Mouse (Mus musculus): Measurements from ENCODE around the gene Rnf41.

Rnf41 gene

DNA sequence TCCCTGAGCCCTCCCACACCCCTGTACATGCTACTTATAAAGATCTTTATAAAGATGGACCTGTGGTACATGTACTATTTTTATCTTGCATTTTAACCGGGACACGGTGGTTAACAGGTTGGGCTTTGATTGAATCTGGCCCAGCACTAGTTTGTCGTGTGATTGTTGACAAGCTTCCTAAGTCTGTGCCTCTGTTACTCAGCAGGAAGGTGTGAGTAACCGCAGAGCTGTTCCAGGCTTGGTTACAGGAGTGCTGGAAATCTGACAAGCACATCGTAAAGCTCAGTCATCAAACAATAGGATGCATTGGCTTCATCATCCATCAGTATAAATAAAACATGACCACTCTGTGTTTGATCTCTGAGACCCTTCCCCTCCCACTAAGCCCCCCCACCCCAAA is 11.0 kb downstream of the Rnf41 start:
- in situ Hi-C loops (cut with MboI; ENCODE audit: unreplicated experiment in 2 of 2), result no loop called here

DNA sequence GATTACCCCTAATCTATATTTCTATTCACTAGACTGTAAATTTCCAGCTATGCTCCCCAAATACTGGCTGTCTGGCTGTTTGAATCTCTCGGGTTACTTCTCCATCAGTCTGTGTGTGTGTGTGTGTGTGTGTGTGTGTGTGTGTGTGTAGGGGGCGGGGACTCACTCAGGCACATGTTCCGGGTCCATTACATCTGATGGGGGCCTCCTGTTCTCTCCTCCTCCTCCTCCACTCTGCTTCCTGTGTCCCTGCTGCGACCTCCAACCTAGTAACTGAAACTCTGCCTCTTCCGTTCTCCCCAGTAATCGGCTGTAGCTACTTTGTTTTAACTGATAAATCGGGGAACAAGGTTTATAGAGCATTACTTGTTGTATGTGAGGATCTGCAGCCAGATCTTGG is 13.1 kb downstream of the Rnf41 start:
- in situ Hi-C loops (cut with MboI; ENCODE audit: unreplicated experiment in 2 of 2), result no loop called here

DNA sequence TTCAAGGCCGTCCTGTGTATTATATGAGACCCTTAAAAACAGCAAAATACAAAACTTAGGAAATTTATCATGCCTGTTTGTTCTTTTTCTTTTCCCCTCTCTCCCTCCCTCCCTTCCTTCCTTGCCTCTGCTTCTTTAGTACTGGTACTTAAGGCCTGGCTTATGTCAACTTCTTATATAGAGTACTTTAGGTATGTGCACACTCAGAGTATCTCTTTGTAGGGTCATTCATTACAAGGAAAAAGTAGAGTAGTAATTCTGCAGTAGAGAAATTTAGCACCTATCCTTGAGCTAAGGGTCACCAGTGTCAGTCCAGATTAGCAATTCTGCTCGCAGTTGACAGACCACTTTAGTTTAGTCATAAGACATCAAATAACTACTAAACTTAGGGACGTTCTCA is 13.8 kb downstream of the Rnf41 start:
- in situ Hi-C loops (cut with MboI; ENCODE audit: unreplicated experiment in 2 of 2), result no loop called here

DNA sequence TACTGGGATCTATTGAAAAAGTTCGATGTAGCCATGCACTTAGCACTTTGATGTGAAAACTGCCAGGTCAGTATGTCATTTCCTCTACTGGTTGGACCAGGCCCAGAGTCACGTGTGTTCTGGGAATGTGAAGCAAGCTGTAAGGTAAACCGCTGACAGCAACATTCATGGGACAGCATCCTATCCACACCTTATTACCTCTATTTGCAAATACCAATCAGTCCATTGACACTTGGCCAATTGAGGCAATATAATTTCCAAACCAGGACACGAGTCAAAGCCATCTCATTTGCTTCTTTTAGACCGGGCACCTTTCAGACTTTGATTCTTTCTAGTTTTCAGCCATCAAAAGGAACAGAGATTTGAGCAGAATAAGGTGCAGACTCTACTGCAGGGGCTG is 17.6 kb downstream of the Rnf41 start:
- in situ Hi-C loops (cut with MboI; ENCODE audit: unreplicated experiment in 2 of 2), result no loop called here

DNA sequence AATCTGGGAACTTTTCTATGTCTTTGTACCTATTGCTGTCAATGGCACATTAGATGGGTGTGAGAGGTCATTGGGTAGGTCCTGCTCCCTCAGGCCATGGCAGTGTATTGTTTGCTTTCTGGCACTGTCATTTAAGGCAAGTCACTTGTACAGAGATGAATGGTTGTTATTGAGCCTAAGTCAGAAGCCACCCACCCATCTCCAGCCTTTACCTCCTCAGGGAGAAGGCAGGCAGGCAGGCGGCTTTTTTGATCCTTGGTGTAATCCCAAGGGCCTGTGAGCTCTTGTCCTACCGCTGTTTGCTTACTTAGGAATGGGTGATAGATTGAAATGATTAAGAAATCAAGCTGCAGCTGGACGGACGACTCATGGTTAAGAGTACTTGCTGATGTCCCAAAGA is 18.0 kb downstream of the Rnf41 start:
- in situ Hi-C loops (cut with MboI; ENCODE audit: unreplicated experiment in 2 of 2), result no loop called here

DNA sequence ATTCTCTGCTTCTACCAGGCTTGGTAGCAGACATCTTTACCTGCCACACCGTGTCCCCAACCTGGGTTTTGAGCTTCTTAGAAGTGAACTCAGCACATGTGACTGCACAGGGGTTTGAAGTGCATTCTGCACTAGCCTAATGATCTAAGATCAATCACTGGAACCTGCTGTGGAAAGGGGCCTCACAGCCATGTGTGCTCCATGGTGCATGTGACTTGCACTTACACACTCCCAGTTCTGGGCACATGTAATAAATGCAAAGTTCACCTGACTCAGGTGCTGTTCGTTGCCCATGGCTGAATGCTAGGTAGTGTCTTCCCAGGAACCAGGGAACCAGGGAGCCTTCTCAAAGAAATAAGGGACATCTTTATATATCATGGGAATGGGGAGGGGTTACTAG is 22.0 kb downstream of the Rnf41 start:
- in situ Hi-C loops (cut with MboI; ENCODE audit: unreplicated experiment in 2 of 2), result no loop called here

DNA sequence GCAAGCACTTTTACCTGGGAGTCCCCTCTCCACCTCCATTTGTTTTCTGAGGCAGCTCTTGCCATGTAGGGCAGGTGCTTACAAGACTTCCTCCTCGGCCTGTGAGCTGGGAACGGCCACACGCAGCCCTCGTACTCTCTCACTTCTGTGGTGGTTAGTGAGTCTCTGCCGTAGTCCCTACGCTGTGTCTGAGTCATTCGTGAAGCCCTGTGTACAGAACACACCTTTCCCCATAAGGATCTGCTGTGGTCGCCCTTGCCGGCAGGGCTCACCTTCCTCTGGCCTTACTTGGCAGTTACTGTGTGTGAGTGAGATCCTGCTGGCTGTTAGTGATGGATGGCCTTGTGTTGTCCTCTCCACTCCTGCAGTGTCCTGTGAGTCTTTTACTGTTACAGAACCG is 23.2 kb downstream of the Rnf41 start:
- in situ Hi-C loops (cut with MboI; ENCODE audit: unreplicated experiment in 2 of 2), result no loop called here

DNA sequence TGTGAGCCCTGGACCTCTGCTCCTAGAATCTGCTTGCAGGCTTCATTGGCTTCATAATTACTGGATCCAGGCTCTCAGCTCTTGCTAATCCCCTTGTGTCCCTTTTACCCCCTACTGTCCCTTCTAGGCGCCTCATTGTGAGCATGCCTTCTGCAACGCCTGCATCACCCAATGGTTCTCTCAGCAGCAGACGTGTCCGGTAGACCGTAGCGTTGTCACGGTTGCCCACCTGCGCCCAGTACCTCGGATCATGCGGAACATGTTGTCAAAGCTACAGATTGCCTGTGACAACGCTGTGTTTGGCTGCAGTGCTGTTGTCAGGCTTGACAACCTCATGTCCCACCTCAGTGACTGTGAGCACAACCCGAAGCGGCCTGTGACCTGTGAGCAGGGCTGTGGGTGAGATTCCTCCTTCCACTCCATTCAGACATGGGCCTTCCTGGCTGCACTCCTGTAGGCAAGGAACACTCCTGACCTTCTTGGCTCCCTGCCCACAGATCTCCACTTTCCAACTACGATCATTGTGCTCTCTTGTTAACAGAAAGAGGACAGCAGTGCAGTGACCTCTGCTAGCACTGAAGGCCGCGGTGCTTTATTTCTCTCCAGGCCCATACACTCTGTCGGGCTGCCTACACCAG is 23.8 kb downstream of the Rnf41 start:
- in situ Hi-C loops (cut with MboI; ENCODE audit: unreplicated experiment in 2 of 2), result no loop called here

DNA sequence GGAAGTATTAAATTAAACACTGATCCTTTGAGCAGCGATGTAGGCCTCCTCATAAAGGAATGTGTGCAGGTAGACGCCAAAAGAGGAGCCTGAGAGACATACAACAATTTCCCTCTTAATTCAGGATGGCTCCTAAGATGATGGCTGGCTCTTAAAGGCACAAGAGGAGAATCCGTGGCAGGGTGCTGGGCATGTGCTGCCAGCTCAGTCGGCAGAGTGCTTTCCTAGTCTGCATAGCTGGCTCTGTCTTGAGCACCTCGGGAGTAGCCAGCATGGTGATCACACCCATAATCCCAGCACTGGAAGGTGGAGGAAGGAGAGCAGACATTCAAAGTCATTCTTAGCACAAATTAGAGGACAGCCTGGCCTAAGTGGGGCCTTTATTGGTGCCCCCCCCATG is 24.4 kb downstream of the Rnf41 start:
- in situ Hi-C loops (cut with MboI; ENCODE audit: unreplicated experiment in 2 of 2), result no loop called here

DNA sequence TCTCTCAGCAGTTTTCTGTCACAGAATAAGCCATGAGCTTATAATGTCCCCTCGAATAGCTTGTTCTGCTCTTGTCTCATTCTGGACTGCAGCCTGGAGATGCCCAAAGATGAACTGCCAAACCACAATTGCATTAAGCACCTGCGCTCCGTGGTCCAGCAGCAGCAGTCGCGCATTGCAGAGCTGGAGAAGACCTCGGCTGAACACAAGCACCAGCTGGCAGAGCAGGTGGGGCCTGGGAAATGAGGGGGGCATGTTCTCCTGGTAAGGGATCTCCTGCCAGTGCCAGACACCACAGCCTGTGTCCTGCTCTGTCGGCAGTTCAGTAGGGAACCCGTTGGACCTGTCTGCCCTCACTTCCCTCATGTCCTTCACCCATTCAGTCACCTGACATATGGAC is 24.9 kb downstream of the Rnf41 start:
- in situ Hi-C loops (cut with MboI; ENCODE audit: unreplicated experiment in 2 of 2), result no loop called here

DNA sequence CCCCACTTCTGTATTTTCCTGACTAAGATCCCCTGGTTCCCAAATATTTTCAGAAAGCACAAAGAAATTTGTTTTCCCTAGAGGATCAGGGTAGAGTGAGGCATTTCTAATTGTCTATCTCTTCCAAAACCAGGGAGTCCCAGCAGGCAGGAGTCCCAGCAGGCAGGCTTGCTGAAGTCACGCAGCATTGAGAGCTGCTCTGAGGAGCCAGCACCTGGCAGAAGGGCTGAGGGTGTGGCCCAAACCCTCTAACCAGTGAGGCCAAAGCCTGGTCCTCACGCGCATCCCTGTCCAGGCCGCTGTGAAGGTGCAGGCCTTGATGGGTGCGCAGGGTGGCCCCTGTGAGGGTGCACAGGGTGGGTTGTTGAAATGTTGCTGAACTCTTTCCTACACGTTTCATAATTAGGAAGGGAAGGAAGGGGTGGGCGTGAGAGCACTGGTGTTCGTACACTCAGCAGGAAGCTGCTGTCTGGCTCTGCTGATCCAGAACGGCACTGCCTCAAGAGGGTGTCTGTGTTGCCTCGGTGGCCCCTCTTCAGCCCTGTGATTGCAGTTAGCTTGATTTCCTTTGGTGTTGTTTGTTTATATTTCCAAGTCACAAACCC is 27.3 kb downstream of the Rnf41 start:
- in situ Hi-C loops (cut with MboI; ENCODE audit: unreplicated experiment in 2 of 2), result no loop called here

DNA sequence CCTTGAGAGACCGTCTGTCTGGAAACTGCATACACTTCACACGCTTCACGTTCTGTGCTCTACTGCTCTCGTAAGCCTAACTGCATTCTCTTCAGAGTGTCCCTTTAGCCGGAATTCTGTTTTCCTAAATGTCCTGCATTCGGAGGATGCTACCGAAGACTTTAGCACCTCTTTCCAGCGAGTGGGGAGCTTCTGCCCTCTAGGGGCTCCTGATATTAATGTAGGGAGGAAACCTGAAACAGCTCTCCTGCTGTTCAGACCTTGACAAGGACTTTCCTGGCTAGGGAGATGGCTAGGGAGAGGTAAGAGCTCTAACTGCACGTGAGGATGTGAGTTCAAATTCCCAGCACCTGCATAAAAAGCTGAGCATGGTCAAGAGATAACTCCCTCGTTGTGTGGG is 28.9 kb downstream of the Rnf41 start:
- in situ Hi-C loops (cut with MboI; ENCODE audit: unreplicated experiment in 2 of 2), result loop anchor here (5.0 kb wide), 1 partner anchor 33 kb away; no protein-coding TSS in a partner anchor

DNA sequence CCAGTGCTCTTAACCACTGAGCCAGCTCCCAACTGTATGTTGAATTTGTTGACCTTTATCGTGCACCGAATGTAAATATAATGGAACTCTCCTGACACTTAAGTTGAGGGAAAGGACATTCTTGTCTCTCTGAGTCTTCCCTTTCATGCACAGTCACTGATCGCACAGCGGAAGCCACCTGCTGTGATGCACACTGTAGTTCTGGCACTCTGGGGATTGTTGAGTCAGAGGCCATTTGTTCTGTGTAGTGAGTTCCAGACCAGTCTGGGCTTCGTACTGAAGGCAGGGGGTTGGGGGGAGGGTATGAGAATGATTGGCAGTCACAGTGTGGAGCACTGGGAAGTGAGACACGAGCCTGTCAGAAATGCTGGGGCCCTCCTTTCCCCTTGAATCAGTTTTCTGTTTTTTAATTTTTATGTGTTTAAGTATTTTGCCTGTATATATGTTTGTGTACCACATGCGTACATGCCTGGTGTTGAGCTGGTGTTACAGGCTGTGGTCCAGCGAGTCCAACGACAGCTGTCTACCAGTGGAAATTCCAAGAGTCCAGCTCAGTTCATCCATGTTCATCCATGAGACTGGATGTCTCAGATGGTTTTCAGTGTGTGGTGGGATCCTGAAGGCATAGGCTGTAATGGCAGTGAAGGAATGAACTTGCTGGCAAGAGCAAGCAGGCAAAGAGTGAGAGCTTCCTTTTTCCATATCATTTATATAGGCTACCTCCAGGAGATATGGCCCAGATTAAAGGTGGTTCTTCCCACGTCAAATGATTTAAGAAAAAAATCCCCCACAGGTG is 30.1 kb downstream of the Rnf41 start:
- in situ Hi-C loops (cut with MboI; ENCODE audit: unreplicated experiment in 2 of 2), result loop anchor here (5.0 kb wide), 1 partner anchor 34 kb away; no protein-coding TSS in a partner anchor

DNA sequence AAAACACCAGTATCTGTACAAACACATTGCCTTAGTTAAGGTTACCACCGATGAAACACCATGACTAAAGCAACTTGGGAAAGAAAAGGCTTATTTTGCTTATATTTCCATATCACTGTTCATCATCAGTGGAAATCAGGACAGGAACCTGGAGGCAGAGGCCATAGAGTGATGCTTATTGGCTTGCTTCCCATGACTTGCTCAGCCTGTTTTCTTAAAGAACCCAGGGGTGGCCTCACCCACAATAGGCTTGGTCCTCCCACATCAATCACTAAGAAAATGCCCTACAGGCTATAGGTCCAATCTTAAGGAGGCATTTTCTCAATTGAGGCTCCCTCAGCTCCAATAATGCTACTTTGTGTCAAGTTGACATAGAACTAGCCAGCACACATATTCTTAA is 31.3 kb downstream of the Rnf41 start:
- in situ Hi-C loops (cut with MboI; ENCODE audit: unreplicated experiment in 2 of 2), result loop anchor here (5.0 kb wide), 1 partner anchor 35 kb away; no protein-coding TSS in a partner anchor

DNA sequence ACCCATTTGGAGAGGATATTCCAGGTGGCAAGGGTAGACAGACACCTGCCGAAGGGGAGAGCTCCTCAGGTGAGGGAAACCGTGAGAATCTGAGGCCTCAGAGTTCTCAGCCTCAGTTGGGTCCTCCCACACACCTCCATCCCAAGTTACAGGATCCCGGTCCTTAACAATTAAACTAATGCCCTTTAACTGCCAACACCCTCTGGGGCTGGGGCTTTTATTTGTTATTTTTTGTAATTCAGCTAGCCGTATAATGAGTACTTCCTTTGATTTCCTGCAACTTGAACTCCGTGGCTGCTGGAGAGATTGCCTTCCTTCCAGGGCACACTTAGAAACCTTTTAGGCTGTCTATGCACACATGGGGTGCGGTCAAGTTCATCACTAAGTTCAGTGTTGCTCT is 32.9 kb downstream of the Rnf41 start:
- in situ Hi-C loops (cut with MboI; ENCODE audit: unreplicated experiment in 2 of 2), result loop anchor here (5.0 kb wide), 1 partner anchor 37 kb away; no protein-coding TSS in a partner anchor

DNA sequence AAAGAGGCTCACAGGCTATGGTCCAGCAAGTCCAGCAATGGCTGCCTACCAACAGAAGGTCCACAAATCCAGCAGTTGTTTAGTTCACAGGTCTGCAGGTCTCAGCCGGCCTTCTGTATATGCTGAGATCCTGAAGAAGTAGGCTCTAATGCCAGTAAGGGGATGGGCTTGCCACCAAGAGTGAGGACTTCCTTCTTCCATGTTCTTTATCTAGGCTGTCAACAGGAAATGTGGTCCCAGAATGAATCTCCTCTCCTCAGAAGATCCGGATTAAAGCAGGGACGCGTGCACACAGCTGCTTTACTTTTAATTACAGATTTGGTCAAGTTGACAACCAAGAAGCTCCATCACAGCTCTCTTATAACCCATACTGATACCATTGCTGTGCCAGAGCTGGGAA is 34.0 kb downstream of the Rnf41 start:
- in situ Hi-C loops (cut with MboI; ENCODE audit: unreplicated experiment in 2 of 2), result no loop called here

DNA sequence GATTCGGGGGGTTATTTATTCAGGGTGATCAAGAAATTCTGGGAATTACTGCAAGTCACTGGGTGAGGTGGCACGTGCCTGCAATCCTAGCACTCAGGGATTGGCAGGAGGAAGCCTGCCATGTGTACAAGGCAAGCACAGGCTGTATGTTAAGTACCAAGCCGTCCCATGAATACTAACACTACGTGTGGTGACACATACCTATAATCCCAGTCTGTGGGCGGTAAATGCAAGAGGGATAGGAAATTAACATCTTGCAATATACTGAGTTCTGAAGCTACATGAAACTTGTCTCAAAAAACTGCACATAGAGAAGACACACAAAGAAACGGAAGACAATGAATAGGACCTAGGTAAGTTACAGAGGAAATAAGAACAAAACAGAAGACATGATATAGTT is 39.6 kb downstream of the Rnf41 start:
- in situ Hi-C loops (cut with MboI; ENCODE audit: unreplicated experiment in 2 of 2), result loop anchor here (5.0 to 25.0 kb wide), 3 partner anchors 114 to 339 kb away; partner anchors contain the start of genes Cs (in 2 of the 2) and Spryd4 (in 1 of the 2)

DNA sequence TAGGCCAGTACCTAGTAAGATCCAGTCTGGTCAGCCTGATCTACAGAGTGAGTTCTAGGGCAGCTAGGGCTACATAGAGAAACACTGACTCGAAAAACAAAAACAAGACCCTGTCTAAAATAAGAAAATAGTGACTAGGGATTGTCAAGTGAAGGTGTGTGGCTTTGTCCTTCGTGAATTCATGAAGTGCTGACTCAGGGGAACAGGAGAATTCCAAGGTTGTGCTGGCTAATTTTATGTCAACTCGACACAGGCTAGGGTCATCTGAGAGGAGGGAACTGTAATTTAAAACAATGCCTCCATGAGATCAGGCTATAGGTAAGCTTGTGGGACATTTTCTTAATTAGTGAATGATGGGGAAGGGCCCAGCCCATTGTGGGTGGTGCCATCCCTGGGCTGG is 43.0 kb downstream of the Rnf41 start:
- in situ Hi-C loops (cut with MboI; ENCODE audit: unreplicated experiment in 2 of 2), result loop anchor here (5.0 to 25.0 kb wide), 3 partner anchors 117 to 342 kb away; partner anchors contain the start of genes Cs (in 2 of the 2) and Spryd4 (in 1 of the 2)

DNA sequence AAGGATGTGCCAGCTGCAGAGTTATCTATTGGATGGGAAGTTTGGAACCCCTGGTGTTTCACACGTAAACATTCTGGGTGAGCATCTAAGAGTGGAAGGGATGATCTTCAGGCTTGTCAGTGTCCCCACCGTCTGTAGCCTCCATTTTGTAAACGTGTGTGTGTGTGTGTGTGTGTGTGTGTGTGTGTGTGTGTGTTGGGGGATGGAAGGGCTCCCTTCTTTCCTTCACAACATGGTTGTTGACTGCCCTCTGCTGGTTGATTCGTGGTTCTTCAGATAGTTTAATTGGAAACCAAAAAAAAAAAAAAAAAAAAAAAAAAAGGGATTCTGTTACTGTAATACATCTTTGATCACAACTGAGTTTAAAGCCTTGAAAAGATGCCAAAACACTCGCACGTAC is 43.8 kb downstream of the Rnf41 start:
- in situ Hi-C loops (cut with MboI; ENCODE audit: unreplicated experiment in 2 of 2), result loop anchor here (5.0 to 25.0 kb wide), 3 partner anchors 88 to 343 kb away; partner anchors contain the start of genes Coq10a (in 1 of the 2) and Spryd4 (in 1 of the 2)

DNA sequence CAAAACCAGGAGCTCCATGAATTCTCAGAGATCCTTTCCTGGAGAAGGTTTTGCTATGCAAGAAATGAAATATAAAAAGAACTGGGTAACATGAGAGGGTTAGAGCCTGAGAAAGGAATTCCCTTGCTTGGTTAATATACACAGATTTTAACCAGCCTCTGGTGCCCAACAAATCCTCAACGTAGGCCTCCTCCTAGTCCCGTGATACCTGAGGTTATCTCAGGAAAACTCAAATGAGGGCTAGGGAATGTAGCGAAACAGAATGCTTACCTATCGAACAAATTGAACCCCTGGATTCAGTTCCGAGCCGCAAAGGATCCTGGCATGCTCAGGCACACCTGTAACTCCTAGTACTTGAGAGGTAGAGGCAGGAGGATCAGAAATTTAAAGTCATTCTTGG is 46.2 kb downstream of the Rnf41 start:
- in situ Hi-C loops (cut with MboI; ENCODE audit: unreplicated experiment in 2 of 2), result loop anchor here (5.0 to 25.0 kb wide), 3 partner anchors 90 to 345 kb away; partner anchors contain the start of genes Coq10a (in 1 of the 2) and Spryd4 (in 1 of the 2)

DNA sequence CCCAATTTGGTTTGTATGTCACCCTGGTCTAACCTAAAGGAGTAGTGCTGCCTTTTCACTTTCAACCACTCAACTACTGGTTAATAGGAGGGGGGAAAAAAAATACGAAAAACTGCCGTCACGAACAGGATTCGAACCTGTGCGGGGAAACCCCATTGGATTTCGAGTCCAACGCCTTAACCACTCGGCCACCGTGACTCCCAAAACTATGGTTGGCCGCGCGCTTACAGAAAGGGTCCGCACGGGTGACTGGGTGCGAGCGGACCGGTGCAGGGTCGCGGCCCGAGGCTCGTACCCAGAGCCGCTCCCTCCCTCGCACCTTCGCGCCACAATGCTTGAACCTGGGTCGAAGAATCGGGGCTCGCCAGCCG is 46.9 kb downstream of the Rnf41 start:
- in situ Hi-C loops (cut with MboI; ENCODE audit: unreplicated experiment in 2 of 2), result loop anchor here (5.0 to 25.0 kb wide), 3 partner anchors 91 to 346 kb away; partner anchors contain the start of genes Coq10a (in 1 of the 2) and Spryd4 (in 1 of the 2)

Measured in v-Abl transformed pro-B cells (cell line).